Mouse (Mus musculus) CD4-positive, CD25-positive, alpha-beta regulatory T cell, adult 4 months (primary cell): ENCODE measurements at regions not wholly inside any gene's neighbourhood (a gene's known extent, or its start where the extent isn't known, plus 50 kb on each side); places are given as distances from the start of the nearest gene placed in this dataset.

Experiments
- ATAC-seq: one replicate; pipeline ENCODE4 v1.8.0; 2017

GRCm38 (mm10) chr13:111002670-111003069, 252.1 kb upstream of the Actbl2 start:
- no peak for ATAC-seq

- no peak for ATAC-seq
These were observed 240.7 kb upstream of the Actbl2 start for GRCm38 (mm10) chr13:111014142-111014541.

GRCm38 (mm10) chr13:111030111-111030510, 224.7 kb upstream of the Actbl2 start:
- ATAC-seq = no peak

- ATAC-seq = no peak
These were observed 223.2 kb upstream of the Actbl2 start for GRCm38 (mm10) chr13:111031633-111032032.

GRCm38 (mm10) chr13:111043637-111044036, 211.2 kb upstream of the Actbl2 start:
- ATAC-seq = no peak

- ATAC-seq = no peak
These were observed 210.3 kb upstream of the Actbl2 start for GRCm38 (mm10) chr13:111044328-111045002.

GRCm38 (mm10) chr13:111050097-111050496, 204.7 kb upstream of the Actbl2 start:
- no peak for ATAC-seq

GRCm38 (mm10) chr13:111055817-111056216, 199.0 kb upstream of the Actbl2 start:
- no peak for ATAC-seq

GRCm38 (mm10) chr13:111087753-111088152, 167.1 kb upstream of the Actbl2 start:
- ATAC-seq = no peak

GRCm38 (mm10) chr13:111096071-111096470, 158.7 kb upstream of the Actbl2 start:
- ATAC-seq = no peak

GRCm38 (mm10) chr13:111097336-111097735, 157.5 kb upstream of the Actbl2 start:
- no peak for ATAC-seq

- no peak for ATAC-seq
These were observed 156.1 kb upstream of the Actbl2 start for GRCm38 (mm10) chr13:111098738-111099137.

- no peak for ATAC-seq
These were observed 155.6 kb upstream of the Actbl2 start for GRCm38 (mm10) chr13:111099252-111099651.

GRCm38 (mm10) chr13:111100448-111100847, 154.4 kb upstream of the Actbl2 start:
- ATAC-seq = no peak

GRCm38 (mm10) chr13:111104567-111105219, 150.1 kb upstream of the Actbl2 start:
- ATAC-seq = no peak

- ATAC-seq = no peak
These were observed 123.7 kb upstream of the Actbl2 start for GRCm38 (mm10) chr13:111131108-111131507.

- ATAC-seq = no peak
These were observed 118.4 kb upstream of the Actbl2 start for GRCm38 (mm10) chr13:111136392-111136791.

- ATAC-seq = no peak
These were observed 111.9 kb upstream of the Actbl2 start for GRCm38 (mm10) chr13:111142757-111143420.

GRCm38 (mm10) chr13:111144721-111145120, 110.1 kb upstream of the Actbl2 start:
- no peak for ATAC-seq

GRCm38 (mm10) chr13:111157921-111158638, 96.7 kb upstream of the Actbl2 start:
- ATAC-seq = no peak

- no peak for ATAC-seq
These were observed 95.3 kb upstream of the Actbl2 start for GRCm38 (mm10) chr13:111159498-111159897.

- ATAC-seq = no peak
These were observed 89.3 kb upstream of the Actbl2 start for GRCm38 (mm10) chr13:111165538-111165937.
